Mouse (Mus musculus) heart, adult 8-10 months (tissue): ENCODE data around the gene Slc2a9. TPM values are rescaled to one million over a fixed set of nuclear protein-coding genes. Genes with fewer than 3 reads are reported as not detected.

Source experiments
- DNase-seq: peaks from one replicate; pipeline ENCODE4 v3.0.0; 2022; ENCODE audit warnings: low spot score
- total RNA-seq, 4 experiments: library from RNA; stranded (reverse); gene quantifications; 2 replicates each; pipeline ENCODE4 v1.2.4; 2022

The Slc2a9 gene
- 1 to 10 TPM in 3 of 4 experiments, under 1 TPM in 1; 0.94 to 2.1 (median 1.6) TPM for total RNA-seq

DNA sequence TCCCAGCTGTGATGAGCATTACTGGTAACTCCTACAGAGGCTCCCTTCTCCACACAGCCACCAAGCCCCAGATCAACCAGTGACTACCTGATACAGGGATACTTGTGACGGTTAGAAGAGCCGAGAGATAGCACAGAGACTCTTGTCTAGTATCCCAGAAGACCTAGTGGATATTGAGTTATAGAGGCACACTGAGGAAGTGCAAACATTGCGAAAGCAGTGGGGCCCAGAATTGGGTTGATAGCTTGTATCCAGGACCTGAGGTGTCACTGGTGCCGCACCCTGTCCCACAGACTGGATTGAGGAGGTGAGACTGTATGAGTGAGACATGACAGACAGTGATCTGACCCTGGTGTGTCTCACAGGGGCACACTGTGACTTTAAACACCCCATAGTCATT, at the start of gene Slc2a9:
Gene Slc2a9 (minus strand): TSS at position 152 of the 400 bp plus-strand sequence.
- DNase-seq = no peak

DNA sequence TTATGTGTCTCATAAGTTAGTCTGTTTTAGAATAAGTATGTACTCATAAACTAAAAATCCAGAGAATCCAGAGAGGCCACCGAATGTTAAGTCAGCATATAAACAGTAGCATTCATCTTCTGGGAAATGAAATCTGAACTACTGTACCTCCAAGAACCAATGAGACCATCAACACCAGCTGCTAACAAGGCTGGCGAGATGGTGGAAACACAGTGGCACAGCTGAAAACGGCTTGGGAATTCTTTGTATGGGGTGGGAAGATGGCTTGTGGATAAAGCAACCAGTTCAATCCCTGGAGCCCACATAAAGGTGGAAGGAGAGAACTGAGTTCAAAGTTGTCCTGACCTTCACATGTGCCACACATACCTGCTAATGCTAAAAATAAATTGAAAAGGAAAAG, 49.7 kb upstream of the Slc2a9 start:
- no peak for DNase-seq

DNA sequence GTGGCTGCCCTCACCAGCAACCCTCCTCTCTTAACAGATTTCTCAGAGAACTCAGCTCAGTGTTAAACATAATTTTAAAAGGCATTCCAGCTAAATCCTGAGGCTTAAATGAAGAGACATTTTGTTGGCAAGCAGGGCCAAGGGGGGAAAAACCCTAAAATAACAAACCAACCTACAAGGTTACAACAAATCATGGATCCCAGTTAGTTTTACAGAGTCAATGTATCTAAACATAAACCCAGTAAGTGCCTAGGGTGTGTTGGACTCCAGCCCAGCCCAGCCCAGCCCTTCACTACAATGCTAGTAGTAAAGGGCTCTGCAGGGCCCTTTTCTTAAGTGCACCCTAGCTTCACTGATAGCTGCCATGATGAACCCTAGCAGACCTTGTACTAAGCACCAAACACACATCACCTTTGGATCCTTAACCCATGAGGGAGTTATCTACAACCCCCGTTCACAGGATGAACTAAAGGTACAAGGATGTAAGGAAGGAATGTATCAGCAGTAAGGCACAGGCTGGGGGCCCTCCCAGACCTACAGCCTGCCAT, 47.4 kb upstream of the Slc2a9 start:
- DNase-seq = no peak

DNA sequence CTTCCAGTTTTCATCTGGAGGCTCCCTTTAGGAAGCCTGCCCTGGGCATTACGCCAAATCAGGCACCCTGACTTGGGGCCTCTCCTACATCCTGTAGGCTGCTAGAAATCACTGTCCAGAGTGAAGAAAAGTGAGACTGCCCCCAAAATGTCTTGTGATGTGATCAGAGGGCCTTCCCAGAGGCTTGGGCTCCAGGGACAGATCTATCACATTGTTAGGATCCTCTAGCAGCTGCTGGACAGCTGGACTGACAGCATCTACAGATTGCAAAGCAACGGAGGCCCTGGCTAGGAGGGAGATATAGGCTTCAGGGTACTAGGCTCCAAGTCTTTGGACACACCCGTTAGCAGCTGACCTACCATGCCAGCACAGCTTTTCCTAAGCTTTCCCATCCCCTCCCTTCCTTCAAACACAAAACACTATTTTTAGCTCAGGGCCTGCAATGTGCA, 46.5 kb upstream of the Slc2a9 start:
- peak; percentile 35 for DNase-seq

DNA sequence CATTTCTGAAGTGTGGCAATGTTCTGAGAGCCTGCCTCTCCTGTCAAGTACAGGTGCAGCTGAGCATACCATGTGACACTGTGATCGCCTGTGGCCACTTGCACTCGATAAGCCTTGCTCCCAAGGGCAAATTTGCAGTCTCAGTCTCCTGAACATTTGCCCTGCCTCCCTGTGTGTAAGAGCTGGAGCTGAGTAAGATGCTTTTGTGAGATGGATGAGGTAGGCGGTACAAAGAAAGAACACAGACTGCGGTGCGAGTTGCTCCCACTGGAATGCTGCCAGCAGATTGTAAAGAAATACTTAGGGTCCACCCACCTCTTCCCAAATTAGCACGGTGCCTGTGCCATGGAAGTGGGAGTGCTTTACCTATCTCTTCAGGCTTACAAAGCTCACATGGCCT, 44.4 kb upstream of the Slc2a9 start:
- DNase-seq = no peak

DNA sequence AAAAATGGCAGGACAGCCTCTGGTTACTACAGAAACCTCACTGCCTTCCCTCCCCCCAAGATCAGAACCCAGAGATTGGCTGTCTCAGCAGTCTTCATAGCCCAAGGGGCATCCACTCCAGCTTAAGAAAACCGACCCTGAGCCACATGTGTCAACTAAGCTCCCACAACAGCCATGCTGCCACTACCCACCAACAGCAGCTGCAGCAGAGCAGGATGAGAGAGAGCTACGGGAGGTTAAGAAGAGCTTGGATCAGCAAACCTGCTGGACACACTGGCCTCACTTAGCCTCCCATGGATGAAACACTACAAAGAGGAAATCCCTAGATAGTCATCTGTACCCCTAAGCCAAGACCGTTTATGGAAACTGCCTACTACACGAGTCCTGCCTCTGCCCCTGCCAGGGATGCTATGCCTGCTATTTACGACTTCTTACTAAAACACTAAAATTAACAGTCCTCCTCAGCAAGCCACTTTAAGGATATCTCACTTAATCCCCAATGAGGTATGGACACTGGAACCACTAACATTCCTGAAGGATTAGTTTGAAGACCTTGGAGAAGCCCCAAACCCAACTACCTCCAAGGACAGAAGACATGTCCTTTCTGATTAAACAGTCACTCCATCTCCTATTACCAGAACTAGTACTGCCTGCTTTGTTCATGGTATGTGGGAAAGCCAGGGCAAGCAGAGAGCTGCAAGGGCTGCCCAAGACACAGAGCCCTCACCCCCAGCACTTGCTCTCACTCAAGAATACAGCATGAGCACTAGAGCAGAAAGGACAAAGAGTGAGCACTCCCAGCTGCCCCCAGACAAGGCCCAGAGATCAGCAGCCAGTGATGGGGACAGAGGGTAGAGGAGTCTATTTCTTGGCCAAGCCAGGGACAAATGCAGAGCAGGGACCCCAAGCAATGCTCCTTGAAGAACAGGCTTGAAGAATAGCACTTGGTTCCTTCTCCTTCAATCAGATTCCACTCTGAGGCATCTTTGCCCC, 41.8 kb upstream of the Slc2a9 start:
- DNase-seq = no peak

DNA sequence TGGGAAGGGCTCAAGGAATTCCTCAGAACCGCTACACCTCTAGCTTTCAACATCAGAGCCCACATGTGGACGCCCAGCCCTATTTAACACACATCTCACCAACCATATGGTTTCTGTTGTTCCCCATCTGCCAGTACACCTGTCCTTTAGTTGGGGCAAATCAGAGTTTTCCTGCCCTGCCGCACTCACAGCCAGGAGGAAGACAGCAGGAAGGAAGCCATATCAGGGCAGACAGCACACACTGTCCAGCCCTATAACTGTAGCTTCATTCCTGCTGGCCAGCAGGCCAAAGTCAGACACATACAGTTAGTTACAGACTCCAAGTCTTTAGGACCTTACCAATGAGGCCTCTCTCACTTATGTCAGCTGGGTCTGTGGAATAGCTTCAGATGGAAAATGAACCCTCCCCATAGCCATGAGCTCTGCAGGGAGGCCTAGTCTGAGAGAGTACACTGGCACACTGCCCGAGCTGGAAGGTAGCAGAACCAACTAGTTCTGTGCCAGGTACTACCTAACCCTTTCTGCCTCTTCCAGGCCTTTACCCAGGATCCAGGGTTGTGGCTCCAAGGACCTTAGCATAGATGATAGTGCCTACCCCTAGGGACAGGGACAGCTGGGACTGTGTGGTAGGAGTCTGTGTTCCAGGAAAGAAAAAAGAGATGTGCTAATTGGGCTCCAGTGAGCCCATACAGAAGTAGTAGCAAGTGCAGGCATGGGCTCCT, 40.7 kb upstream of the Slc2a9 start:
- DNase-seq = no peak

DNA sequence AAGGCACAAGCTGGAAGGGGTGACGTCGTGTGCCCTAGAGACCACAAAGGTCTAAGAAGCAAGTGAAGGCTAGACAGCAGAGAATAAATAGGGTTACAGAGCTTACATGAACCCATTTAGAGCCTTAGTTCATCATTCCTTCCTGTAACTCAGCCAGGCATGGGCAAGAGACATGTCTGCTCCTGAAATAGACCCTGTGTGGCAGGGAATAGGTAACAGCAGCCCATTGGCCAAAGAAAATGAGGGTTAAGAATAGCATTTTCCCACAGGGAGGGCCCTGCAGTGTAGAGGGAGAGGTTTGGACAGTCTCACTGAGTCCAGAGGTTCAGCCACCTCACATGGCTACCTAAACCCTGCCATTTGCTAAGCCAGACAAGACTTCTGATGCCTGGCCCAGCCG, 38.8 kb upstream of the Slc2a9 start:
- peak; percentile 55 for DNase-seq

DNA sequence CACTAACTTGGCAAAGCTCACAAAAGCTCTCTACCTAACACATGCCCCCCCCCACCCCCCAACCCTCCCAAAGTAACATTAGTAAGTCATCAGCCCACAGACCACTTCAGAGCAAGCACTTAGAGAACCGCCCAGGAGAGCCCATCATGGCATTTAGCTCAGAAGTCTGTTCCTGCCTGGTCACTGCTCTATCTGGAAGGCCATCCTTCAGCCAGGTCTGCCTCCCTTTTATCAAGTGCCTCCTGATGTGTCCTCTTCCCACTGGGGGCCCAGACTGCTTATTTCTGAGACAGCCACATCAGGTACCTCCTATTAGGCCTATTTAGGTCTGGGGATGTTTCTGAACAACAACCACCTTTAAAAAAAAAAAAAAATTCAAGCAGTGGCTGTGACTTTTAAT, 38.0 kb upstream of the Slc2a9 start:
- DNase-seq = no peak

DNA sequence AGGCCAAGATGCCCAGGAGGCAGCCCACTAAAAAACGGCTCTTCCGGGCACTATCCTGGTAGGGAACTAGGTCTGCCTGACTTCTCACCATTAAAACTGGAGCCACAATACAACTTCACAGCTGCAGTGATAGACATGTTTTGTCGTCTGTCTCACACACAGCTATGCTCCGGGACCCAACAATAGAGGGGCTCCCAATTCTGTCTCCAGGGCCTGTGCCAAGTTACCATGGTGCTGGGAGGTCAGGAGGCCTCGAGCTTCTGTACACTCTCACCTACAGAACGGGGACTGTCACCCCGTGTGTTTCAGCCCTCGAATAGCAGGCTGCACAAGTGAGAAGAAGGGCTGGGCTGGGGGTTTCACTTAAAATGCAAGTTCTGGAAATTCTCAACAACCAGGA, 35.6 kb upstream of the Slc2a9 start:
- no peak for DNase-seq

DNA sequence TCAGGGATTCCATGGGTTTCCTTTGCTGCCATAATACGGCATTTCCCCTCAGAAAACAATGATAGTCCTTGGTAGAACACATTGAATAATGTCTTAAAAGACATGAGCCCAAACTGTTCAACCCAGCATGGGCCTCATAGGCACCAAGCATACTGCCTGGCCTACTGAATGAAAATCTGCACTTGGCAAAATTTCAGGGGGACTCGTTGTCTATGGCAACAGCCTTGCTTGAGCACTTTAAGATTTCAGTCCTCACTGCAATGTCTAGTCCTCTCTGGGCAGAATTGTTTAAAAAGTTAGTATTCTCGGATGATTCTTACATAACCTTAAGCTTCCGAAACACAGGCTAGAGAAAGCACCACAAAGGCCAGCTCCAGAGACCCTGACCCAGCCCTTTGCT, 34.9 kb upstream of the Slc2a9 start:
- no peak for DNase-seq

DNA sequence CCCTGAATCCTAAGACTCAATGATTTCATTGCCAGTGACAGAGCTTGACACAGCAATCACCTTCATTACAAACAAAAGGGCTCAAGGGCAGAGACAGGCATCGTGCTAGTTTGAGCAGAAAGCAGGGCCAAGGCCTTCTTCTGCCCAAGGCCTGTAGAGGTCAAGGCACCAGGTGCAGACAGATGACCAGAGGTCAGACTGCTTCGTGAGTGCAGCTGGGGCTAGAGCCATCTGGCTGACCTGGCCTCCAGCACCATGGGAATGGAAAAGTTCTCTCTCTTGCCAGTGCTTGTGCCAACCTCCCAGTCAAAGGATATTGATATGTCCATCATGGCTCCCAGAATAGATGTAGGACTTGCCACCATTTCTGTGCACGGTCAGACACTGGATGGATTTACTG, 33.9 kb upstream of the Slc2a9 start:
- peak; percentile 49 for DNase-seq

DNA sequence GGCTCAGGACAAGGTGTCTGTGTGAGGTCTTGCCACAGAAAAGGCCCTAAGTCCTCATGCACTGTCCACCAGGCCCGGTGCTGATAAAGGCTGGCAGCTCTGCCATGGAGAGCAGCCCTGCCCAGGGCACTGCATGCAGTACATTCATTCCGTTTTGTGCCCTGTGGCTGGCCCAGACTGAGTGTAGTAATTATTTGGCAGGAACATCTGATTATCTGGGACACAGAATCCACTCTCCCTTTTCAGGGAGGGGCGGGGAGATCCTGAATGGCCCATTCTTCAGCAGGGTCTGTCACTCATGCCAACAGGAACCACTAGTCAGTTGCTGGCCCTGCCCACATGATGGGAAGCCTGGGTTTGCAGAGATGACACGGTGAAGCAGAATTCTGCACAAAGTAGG, 29.1 kb upstream of the Slc2a9 start:
- DNase-seq = peak; percentile 56

DNA sequence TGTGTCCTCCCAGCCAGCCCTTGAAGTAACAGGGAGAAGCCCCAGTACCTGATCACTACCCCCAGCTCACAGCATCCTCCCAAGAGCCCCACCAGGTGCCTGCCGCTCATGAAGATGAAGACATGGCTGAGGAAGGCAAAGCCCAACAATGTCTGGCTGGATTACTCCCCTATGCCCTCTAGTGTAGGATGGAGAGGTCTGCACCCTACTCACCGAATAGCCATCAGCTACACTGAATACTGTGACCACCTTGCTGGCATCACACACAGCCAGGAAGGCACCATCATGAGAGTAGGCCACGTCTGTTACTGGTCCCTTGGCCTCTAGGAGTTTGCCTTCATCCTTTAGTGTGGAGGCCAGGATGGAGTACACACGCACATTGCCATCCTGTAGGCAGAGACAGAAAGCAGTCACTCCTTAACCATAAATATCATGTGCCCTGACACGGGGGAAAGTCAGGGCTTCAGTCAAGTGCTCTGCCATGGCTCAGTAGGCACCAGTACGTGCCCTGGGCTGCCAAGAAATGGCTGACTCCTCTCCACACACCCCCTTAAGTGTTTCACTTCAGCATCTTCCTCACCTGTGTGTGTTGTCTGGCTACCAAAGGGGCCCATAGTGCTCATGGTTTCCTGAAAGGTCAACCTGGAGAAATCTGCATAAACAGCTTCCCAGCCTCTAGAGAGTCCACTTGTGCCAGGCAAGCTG, 26.9 kb upstream of the Slc2a9 start:
- DNase-seq = no peak

DNA sequence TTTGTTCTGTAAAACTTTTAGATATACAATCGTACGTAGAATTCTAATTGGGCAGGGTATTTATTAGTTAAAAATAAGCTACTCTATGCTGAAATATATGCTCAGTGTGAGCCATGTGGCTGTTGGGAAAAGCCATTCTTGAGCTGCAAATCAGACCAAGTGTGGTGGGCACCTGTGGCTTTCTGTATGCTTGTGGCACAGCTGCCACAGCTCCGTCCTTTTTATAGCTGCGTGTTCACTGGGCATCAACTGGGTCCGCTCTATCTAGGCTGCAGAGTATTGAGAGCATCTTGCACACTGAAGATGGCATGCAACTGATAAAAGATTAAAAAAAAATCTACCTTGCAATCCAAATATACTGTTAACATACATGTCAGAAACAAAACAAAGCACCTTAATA, 20.0 kb upstream of the Slc2a9 start:
- DNase-seq = no peak

DNA sequence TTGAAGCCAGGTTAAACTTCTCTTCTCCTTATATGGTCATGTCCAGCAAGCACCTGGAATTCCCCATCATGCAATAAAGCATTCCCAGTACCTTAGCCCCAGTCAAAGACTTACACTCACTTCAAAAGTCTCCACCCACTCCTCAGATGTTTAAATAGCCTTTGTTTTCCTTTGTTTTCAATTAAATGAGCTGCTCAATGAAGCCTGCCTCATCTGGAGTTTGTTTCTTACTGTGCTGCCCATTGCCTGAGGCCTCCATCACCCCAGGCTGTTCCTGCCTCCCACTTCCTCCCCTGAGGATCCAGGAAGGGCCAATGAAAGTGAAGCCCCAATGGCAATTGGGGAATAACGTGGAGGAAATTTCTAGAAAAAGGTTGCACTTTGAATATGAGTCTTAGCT, 17.9 kb upstream of the Slc2a9 start:
- DNase-seq = no peak

DNA sequence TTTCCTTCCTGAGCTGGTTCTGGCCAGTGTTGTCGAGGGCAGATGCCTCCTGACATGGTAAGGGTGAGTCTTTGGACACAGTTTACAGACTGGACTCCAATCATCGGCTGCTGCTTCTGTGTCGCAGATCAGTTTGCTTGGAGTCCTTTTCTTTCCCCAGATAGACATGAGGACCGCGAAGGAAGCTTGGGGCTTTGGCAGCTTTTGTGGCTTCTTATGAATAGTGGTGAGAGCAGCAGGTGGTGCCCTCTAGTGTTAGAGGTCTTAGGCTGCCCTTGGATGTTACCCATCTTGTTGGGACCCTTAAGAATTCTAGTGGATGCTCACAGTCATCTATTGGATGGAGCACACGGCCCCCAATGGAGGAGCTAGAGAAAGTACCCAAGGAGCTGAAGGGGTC, 13.3 kb upstream of the Slc2a9 start:
- no peak for DNase-seq

DNA sequence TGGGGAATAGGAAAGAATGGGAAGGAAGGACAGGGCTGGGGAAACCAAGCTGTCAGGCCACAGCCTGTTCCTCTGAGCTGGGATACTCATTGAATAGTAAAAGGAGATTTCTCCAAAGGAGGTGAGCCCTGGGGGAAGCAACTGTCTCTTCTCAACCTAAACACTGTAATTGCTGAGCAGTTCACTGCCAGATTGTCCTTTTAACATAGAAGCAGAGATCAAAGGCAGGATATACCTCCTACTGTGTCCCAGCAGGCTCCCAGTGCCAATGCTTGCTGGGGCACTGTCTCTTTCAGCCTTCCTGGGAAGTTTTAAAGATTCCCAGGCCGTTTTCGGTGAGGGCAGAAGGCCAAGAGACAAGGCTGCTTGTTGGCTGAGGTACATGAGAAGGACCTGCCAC, 10.0 kb upstream of the Slc2a9 start:
- DNase-seq = no peak

DNA sequence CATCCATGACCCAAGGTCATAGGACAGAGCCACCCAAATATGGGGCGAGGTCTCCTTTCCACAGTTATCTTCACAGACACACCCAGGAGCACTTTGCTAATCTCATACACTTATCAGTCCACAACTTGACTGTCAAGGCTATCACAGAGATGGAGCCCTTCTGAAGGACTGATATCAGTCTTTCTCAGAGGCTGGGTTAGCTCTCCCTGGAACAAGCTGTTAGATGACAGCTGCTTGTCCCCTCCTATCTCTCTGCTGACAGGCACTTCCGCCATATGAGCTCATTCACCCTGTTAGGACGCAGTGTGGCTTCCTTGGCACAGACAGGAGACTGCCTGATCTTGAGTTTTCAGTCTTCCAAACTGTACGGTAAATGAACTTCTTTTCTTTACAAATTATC, 6.6 kb upstream of the Slc2a9 start:
- no peak for DNase-seq

DNA sequence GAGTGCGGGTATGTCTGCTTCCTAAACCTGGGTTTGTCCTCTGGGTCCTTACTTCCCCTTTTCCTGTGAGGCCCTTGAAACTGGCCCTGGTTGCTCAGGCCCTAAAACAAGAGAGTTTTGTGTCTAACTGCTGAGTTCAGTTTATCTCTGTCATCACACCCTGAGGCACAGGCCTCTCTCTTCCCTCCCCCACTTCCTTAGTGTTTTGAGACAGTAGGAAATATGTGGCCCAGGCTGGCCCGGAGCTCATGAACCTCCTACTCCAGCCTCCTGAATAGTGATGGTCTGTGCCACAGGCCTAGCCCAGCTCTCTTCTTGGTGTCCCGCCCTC, 2.5 kb upstream of the Slc2a9 start:
- no peak for DNase-seq

DNA sequence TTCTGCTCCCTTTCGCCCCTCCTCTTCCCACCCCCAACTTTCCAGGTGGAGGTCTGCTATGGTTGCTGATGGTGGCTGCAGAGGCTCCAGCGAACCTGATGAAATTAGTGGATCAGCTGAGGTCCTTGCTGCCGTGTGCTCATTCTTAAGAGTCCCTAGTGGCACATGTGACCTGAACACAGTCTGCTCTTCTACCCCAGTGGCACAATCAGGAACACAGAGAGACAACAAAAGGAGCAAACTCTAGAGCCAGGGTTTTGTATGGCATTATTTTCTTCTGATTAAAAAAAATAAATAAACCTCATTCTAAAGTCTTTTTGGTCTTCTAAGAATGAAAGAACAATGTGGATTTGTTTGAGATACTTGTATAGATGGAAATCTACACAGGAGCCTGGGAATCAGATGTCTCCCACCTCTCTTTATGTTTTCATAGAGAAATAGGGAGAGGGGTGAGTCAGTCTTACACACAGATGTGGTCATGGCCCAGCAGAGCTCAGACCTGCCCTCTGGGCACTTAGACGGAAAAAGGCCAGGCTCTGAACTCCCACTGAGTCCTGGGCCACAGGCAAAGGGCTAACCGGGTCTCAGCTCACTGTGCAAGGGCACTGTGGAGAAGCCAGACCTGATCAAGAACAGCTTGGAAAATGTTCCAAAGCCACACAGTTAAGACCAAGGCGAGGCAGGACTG, 1.9 kb upstream of the Slc2a9 start:
- no peak for DNase-seq
